Mouse (Mus musculus): Measurements from ENCODE around the gene Chn2. TPM values are rescaled to one million over a fixed set of nuclear protein-coding genes. Genes with fewer than 3 reads are reported as not detected.

Chn2 gene
- polyA plus RNA-seq, 1 experiment from 2014 or later, result 15.3 TPM

- Histone ChIP-seq H3K36me3 (ENCODE audit: control insufficient read depth, insufficient read depth, low read length) (no peaks in the 10 kb centered on the region), H3K27ac (replicated peaks; ENCODE audit: low read depth, low read length) (no peak overlapping the region), H3K9me3 (ENCODE audit: control insufficient read depth, low read length) (no peaks in the 10 kb centered on the region), H3K4me3 (ENCODE audit: low read depth, low read length) (no peak overlapping the region), H3K9ac (ENCODE audit: low read depth, low read length) (no peak overlapping the region), H3K4me1 (ENCODE audit: control insufficient read depth, insufficient read depth, low read length) (no peaks in the 10 kb centered on the region), H3K27me3 (replicated peaks; ENCODE audit: control insufficient read depth, insufficient read depth, low read length) (no peaks in the 10 kb centered on the region), H3K4me2 (ENCODE audit: low read depth, low read length) (no peak overlapping the region)
- DNase-seq (ENCODE audit: low spot score), result no peak
- ATAC-seq (ENCODE audit: low read depth), result no peak
- WGBS, result 83% methylated on average over 5 of the region's 5 CpGs
These were observed 111.5 kb downstream of the Chn2 start for GRCm38 (mm10) chr6:54150821-54151220.

- H3K4me2 ChIP-seq (ENCODE audit: low read depth, low read length), result no peak overlapping the region
- 77% methylated on average over 7 of the region's 7 CpGs for WGBS
- no peak overlapping the region for H3K27ac ChIP-seq (replicated peaks; ENCODE audit: low read depth, low read length)
- no peaks in the 10 kb centered on the region for H3K27me3 ChIP-seq (replicated peaks; ENCODE audit: control insufficient read depth, insufficient read depth, low read length)
- no peaks in the 10 kb centered on the region for H3K9me3 ChIP-seq (ENCODE audit: control insufficient read depth, low read length)
- no peak overlapping the region for H3K9ac ChIP-seq (ENCODE audit: low read depth, low read length)
- H3K36me3 ChIP-seq (ENCODE audit: control insufficient read depth, insufficient read depth, low read length), result no peaks in the 10 kb centered on the region
- no peak overlapping the region for H3K4me3 ChIP-seq (ENCODE audit: low read depth, low read length)
- DNase-seq (ENCODE audit: low spot score) (no peak), ATAC-seq (ENCODE audit: low read depth) (no peak)
- H3K4me1 ChIP-seq (ENCODE audit: control insufficient read depth, insufficient read depth, low read length), result no peaks in the 10 kb centered on the region
These were observed 112.3 kb downstream of the Chn2 start for GRCm38 (mm10) chr6:54151443-54152241.

- WGBS, result 86% methylated on average over 2 of the region's 2 CpGs
- Histone ChIP-seq H3K9me3 (ENCODE audit: control insufficient read depth, low read length) (no peaks in the 10 kb centered on the region), H3K4me1 (ENCODE audit: control insufficient read depth, insufficient read depth, low read length) (no peaks in the 10 kb centered on the region), H3K27ac (replicated peaks; ENCODE audit: low read depth, low read length) (no peak overlapping the region), H3K4me3 (ENCODE audit: low read depth, low read length) (no peak overlapping the region), H3K9ac (ENCODE audit: low read depth, low read length) (no peak overlapping the region), H3K27me3 (replicated peaks; ENCODE audit: control insufficient read depth, insufficient read depth, low read length) (no peaks in the 10 kb centered on the region), H3K4me2 (ENCODE audit: low read depth, low read length) (no peak overlapping the region), H3K36me3 (ENCODE audit: control insufficient read depth, insufficient read depth, low read length) (no peaks in the 10 kb centered on the region)
- ATAC-seq (ENCODE audit: low read depth) (no peak), DNase-seq (ENCODE audit: low spot score) (no peak)
These were observed 117.7 kb downstream of the Chn2 start for GRCm38 (mm10) chr6:54157097-54157496.

- Histone ChIP-seq H3K36me3 (ENCODE audit: control insufficient read depth, insufficient read depth, low read length) (no peaks in the 10 kb centered on the region), H3K9me3 (ENCODE audit: control insufficient read depth, low read length) (no peaks in the 10 kb centered on the region), H3K9ac (ENCODE audit: low read depth, low read length) (no peak overlapping the region), H3K4me3 (ENCODE audit: low read depth, low read length) (no peak overlapping the region), H3K27ac (replicated peaks; ENCODE audit: low read depth, low read length) (no peak overlapping the region), H3K27me3 (replicated peaks; ENCODE audit: control insufficient read depth, insufficient read depth, low read length) (no peaks in the 10 kb centered on the region), H3K4me2 (ENCODE audit: low read depth, low read length) (no peak overlapping the region), H3K4me1 (ENCODE audit: control insufficient read depth, insufficient read depth, low read length) (0 out of 2 replicates have a peak, but pooled peaks cover 10% of the 10 kb centered on the region)
- ATAC-seq (ENCODE audit: low read depth) (no peak), DNase-seq (ENCODE audit: low spot score) (no peak)
- WGBS, result 32% methylated on average over 3 of the region's 3 CpGs
These were observed 119.0 kb downstream of the Chn2 start for GRCm38 (mm10) chr6:54158317-54158716.

- H3K27me3 ChIP-seq (replicated peaks; ENCODE audit: control insufficient read depth, insufficient read depth, low read length), result no peaks in the 10 kb centered on the region
- no peak overlapping the region for H3K4me3 ChIP-seq (ENCODE audit: low read depth, low read length)
- H3K27ac ChIP-seq (replicated peaks; ENCODE audit: low read depth, low read length), result no peak overlapping the region
- H3K36me3 ChIP-seq (ENCODE audit: control insufficient read depth, insufficient read depth, low read length), result no peaks in the 10 kb centered on the region
- H3K4me2 ChIP-seq (ENCODE audit: low read depth, low read length), result no peak overlapping the region
- H3K9me3 ChIP-seq (ENCODE audit: control insufficient read depth, low read length), result no peaks in the 10 kb centered on the region
- no peak for ATAC-seq (ENCODE audit: low read depth)
- H3K4me1 ChIP-seq (ENCODE audit: control insufficient read depth, insufficient read depth, low read length), result 0 out of 2 replicates have a peak, but pooled peaks cover 10% of the 10 kb centered on the region
- WGBS, result 75% methylated on average over 3 of the region's 3 CpGs
- DNase-seq (ENCODE audit: low spot score), result no peak
- no peak overlapping the region for H3K9ac ChIP-seq (ENCODE audit: low read depth, low read length)
These were observed 121.3 kb downstream of the Chn2 start for GRCm38 (mm10) chr6:54160677-54161076.

GRCm38 (mm10) chr6:54161246-54161645, 121.9 kb downstream of the Chn2 start:
- WGBS, result 84% methylated on average over 3 of the region's 3 CpGs

GRCm38 (mm10) chr6:54162321-54162720, 123.0 kb downstream of the Chn2 start:
- WGBS, result 61% methylated on average over 5 of the region's 5 CpGs
- Histone ChIP-seq H3K27ac (replicated peaks; ENCODE audit: low read depth, low read length) (no peak overlapping the region; the same call in 1 of the 2 replicates), H3K9ac (ENCODE audit: low read depth, low read length) (no peak overlapping the region), H3K4me3 (ENCODE audit: low read depth, low read length) (no peak overlapping the region), H3K4me2 (ENCODE audit: low read depth, low read length) (no peak overlapping the region), H3K4me1 (ENCODE audit: control insufficient read depth, insufficient read depth, low read length) (0 out of 2 replicates have a peak, but pooled peaks cover 10% of the 10 kb centered on the region), H3K27me3 (replicated peaks; ENCODE audit: control insufficient read depth, insufficient read depth, low read length) (no peaks in the 10 kb centered on the region), H3K36me3 (ENCODE audit: control insufficient read depth, insufficient read depth, low read length) (no peaks in the 10 kb centered on the region), H3K9me3 (ENCODE audit: control insufficient read depth, low read length) (no peaks in the 10 kb centered on the region)
- DNase-seq (ENCODE audit: low spot score) (peak; percentile 61), ATAC-seq (ENCODE audit: low read depth) (no peak)

More at GRCm38 (mm10) chr6:54161246-54161645, 121.9 kb downstream of the Chn2 start:
- H3K36me3 ChIP-seq (ENCODE audit: control insufficient read depth, insufficient read depth, low read length), result no peaks in the 10 kb centered on the region
- H3K4me2 ChIP-seq (ENCODE audit: low read depth, low read length), result no peak overlapping the region
- H3K27me3 ChIP-seq (replicated peaks; ENCODE audit: control insufficient read depth, insufficient read depth, low read length), result no peaks in the 10 kb centered on the region
- DNase-seq (ENCODE audit: low spot score), result no peak
- no peak for ATAC-seq (ENCODE audit: low read depth)
- 0 out of 2 replicates have a peak, but pooled peaks cover 10% of the 10 kb centered on the region for H3K4me1 ChIP-seq (ENCODE audit: control insufficient read depth, insufficient read depth, low read length)
- no peak overlapping the region for H3K27ac ChIP-seq (replicated peaks; ENCODE audit: low read depth, low read length)
- H3K9ac ChIP-seq (ENCODE audit: low read depth, low read length), result no peak overlapping the region
- no peak overlapping the region for H3K4me3 ChIP-seq (ENCODE audit: low read depth, low read length)
- H3K9me3 ChIP-seq (ENCODE audit: control insufficient read depth, low read length), result no peaks in the 10 kb centered on the region

- H3K9ac ChIP-seq (ENCODE audit: low read depth, low read length), result no peak overlapping the region
These were observed 123.4 kb downstream of the Chn2 start for GRCm38 (mm10) chr6:54162786-54163185.

GRCm38 (mm10) chr6:54163702-54164101, 124.3 kb downstream of the Chn2 start:
- H3K4me1 ChIP-seq (ENCODE audit: control insufficient read depth, insufficient read depth, low read length), result 0 out of 2 replicates have a peak, but pooled peaks cover 10% of the 10 kb centered on the region
- H3K9ac ChIP-seq (ENCODE audit: low read depth, low read length), result no peak overlapping the region
- H3K36me3 ChIP-seq (ENCODE audit: control insufficient read depth, insufficient read depth, low read length), result no peaks in the 10 kb centered on the region
- no peak for ATAC-seq (ENCODE audit: low read depth)
- no peaks in the 10 kb centered on the region for H3K27me3 ChIP-seq (replicated peaks; ENCODE audit: control insufficient read depth, insufficient read depth, low read length)
- DNase-seq (ENCODE audit: low spot score), result no peak
- no peak overlapping the region for H3K4me2 ChIP-seq (ENCODE audit: low read depth, low read length)
- H3K9me3 ChIP-seq (ENCODE audit: control insufficient read depth, low read length), result no peaks in the 10 kb centered on the region
- H3K27ac ChIP-seq (replicated peaks; ENCODE audit: low read depth, low read length), result no peak overlapping the region
- no peak overlapping the region for H3K4me3 ChIP-seq (ENCODE audit: low read depth, low read length)

More at GRCm38 (mm10) chr6:54162786-54163185, 123.4 kb downstream of the Chn2 start:
- Histone ChIP-seq H3K27ac (replicated peaks; ENCODE audit: low read depth, low read length) (no peak overlapping the region; the same call in 1 of the 2 replicates), H3K27me3 (replicated peaks; ENCODE audit: control insufficient read depth, insufficient read depth, low read length) (no peaks in the 10 kb centered on the region), H3K4me2 (ENCODE audit: low read depth, low read length) (no peak overlapping the region), H3K9me3 (ENCODE audit: control insufficient read depth, low read length) (no peaks in the 10 kb centered on the region), H3K4me1 (ENCODE audit: control insufficient read depth, insufficient read depth, low read length) (0 out of 2 replicates have a peak, but pooled peaks cover 10% of the 10 kb centered on the region), H3K36me3 (ENCODE audit: control insufficient read depth, insufficient read depth, low read length) (no peaks in the 10 kb centered on the region), H3K4me3 (ENCODE audit: low read depth, low read length) (no peak overlapping the region)
- no peak for ATAC-seq (ENCODE audit: low read depth)
- WGBS, result 70% methylated on average over 9 of the region's 9 CpGs
- no peak for DNase-seq (ENCODE audit: low spot score)
